Mouse (Mus musculus) E14TG2a.4 (cell line): ENCODE results near the gene Rasgef1b.

ENCODE experiments used
- CTCF ChIP-seq: conservative IDR thresholded peaks from 2 replicates; pipeline ENCODE4 v1.5.1; 2014; ENCODE audit warnings: low read length
- POU5F1 ChIP-seq: IDR thresholded peaks from 2 replicates; pipeline ENCODE4 v1.6.1; 2014; ENCODE audit warnings: low read length, borderline replicate concordance

- no peak for TF ChIP-seq CTCF
- no peak for TF ChIP-seq POU5F1
Observed at GRCm38 (mm10) chr5:99423271-99423670, 305.6 kb downstream of the Rasgef1b start.
